In genomic region chr1:121053692-121054091, GRCm38 (mm10) we compare ENCODE assay signal across 8 mouse cellular contexts.
DNase-seq lines count a peak whose midpoint lies in the region; ATAC-seq and TF ChIP-seq lines count a peak whose summit lies in the region.

No protein-coding gene starts in this region.

- peak; percentile 68; the same call in 1 of the 2 replicates for ATAC-seq in forebrain, embryonic 16.5 days
- ATAC-seq in megakaryocyte-erythroid progenitor cell, adult 5-6 weeks (replicated peaks; ENCODE audit: low FRiP score, low TSS enrichment, poor library complexity, severe bottlenecking), result no peak

- H3K4me3 ChIP-seq in left cerebral cortex, adult 2 months, result no peak overlapping the region
- H3K4me3 ChIP-seq in forebrain, embryonic 16.5 days (replicated peaks; ENCODE audit: low read length), result no peak overlapping the region

- intact Hi-C loops in left cerebral cortex, adult 2 months (cut with DNase I), result loop anchor here (5.0 kb wide), 1 partner anchor 461 kb away; no protein-coding TSS in a partner anchor

- H3K9ac ChIP-seq in forebrain, embryonic 16.5 days (replicated peaks; ENCODE audit: low read depth, low read length), result no peak overlapping the region

- H3K36me3 ChIP-seq in forebrain, embryonic 16.5 days (ENCODE audit: control insufficient read depth, insufficient read depth), result no peaks in the 10 kb centered on the region

- H3K4me2 ChIP-seq in forebrain, embryonic 16.5 days (ENCODE audit: low read length), result no peak overlapping the region

- TF ChIP-seq CTCF in left cerebral cortex, adult 2 months (IDR thresholded peaks at IDR 0.05), result peak; percentile 16

- peaks cover 54% of the 10 kb centered on the region for H3K27me3 ChIP-seq in forebrain, embryonic 16.5 days (replicated peaks; ENCODE audit: control insufficient read depth, insufficient read depth, low read length)

- no peaks in the 10 kb centered on the region for H3K9me3 ChIP-seq in forebrain, embryonic 16.5 days (ENCODE audit: control insufficient read depth, low read length)

- peaks cover 8% of the 10 kb centered on the region; the same call in 1 of the 2 replicates for H3K4me1 ChIP-seq in forebrain, embryonic 16.5 days (replicated peaks; ENCODE audit: control insufficient read depth, insufficient read depth, low read length)

- WGBS in forebrain, embryonic 16.5 days, result 32% methylated on average over 11 of the region's 11 CpGs

- no peak for DNase-seq in left cerebral cortex, adult 2 months (ENCODE audit: extremely low spot score in 1 of 2, low spot score in 2 of 2)
- DNase-seq in left cerebral cortex, adult 9 months (ENCODE audit: low spot score in 2 of 2), result no peak
- DNase-seq in adrenal gland, postnatal 14 days, result peak; percentile 22
- DNase-seq in lung, postnatal 36 days, result peak; percentile 1
- no peak for DNase-seq in T-cell, adult 2 months (ENCODE audit: low spot score)
- DNase-seq in cerebellum, adult 9-11 months, result no peak

- no peak overlapping the region for H3K27ac ChIP-seq in left cerebral cortex, adult 2 months
- H3K27ac ChIP-seq in forebrain, embryonic 16.5 days (ENCODE audit: low read length), result no peak overlapping the region

Comparison
In these comparisons a context has a peak if more than half of its experiments do, and no peak if none do; other contexts are left out.
1. DNase-seq: peak in adrenal gland, postnatal 14 days (single experiment) and lung, postnatal 36 days (single experiment); none in left cerebral cortex, adult 2 months (0 of 2), left cerebral cortex, adult 9 months (0 of 2), T-cell, adult 2 months (single experiment) and cerebellum, adult 9-11 months (single experiment).